Mouse (Mus musculus) stomach, embryonic 16.5 days (tissue): ENCODE measurements around the gene Tctn1. TPM values are rescaled to one million over a fixed set of nuclear protein-coding genes. Genes with fewer than 3 reads are reported as not detected.

Source experiments
- ATAC-seq: fragments of 200-750 bp; cut with Nextera tagmentation; 2 replicates; pipeline ENCODE4 v1.8.0; 2017; ENCODE audit warnings: moderate number of reproducible peaks, moderate TSS enrichment; ENCODE audit not compliant: insufficient read depth, low FRiP score
- H3K27ac ChIP-seq: fragments of 300-500 bp; sonication (generic); 2 replicates; pipeline ENCODE4 v1.5.1; 2014; ENCODE audit warnings: low read length
- H3K27me3 ChIP-seq: fragments of 300-500 bp; sonication (generic); 2 replicates; pipeline ENCODE4 v1.6.1; 2014; ENCODE audit warnings: low read length, control low read depth, mixed read lengths; ENCODE audit not compliant: control insufficient read depth, insufficient read depth
- H3K36me3 ChIP-seq: fragments of 300-500 bp; sonication (generic); 2 replicates; pipeline ENCODE4 v1.6.1; 2014; ENCODE audit warnings: low read length; ENCODE audit not compliant: control insufficient read depth, insufficient read depth
- H3K4me1 ChIP-seq: fragments of 300-500 bp; sonication (generic); 2 replicates; pipeline ENCODE4 v1.6.1; 2014; ENCODE audit warnings: low read length, control low read depth, mixed read lengths; ENCODE audit not compliant: control insufficient read depth, insufficient read depth
- H3K4me2 ChIP-seq: fragments of 300-500 bp; sonication (generic); 2 replicates; pipeline ENCODE4 v1.6.1; 2014; ENCODE audit warnings: low read depth, low read length, mixed read lengths
- H3K4me3 ChIP-seq: fragments of 300-500 bp; sonication (generic); replicated peaks from 2 replicates; pipeline ENCODE4 v1.5.1; 2014; ENCODE audit warnings: mild to moderate bottlenecking, low read length
- H3K9ac ChIP-seq: fragments of 300-500 bp; sonication (generic); 2 replicates; pipeline ENCODE4 v1.6.1; 2014; ENCODE audit warnings: low read length
- H3K9me3 ChIP-seq: fragments of 300-500 bp; sonication (generic); replicated peaks from 2 replicates; pipeline ENCODE4 v1.6.1; 2016; ENCODE audit warnings: low read length, control low read depth; ENCODE audit not compliant: control insufficient read depth
- WGBS: fragments of 180-500 bp; shearing (Covaris S2); extraction: QIAGEN DNeasy Blood & Tissue Kit; methylation state at CpG from one replicate; pipeline ENCODE4 v1.1.7; 2014; 5-methylcytosine and 5-hydroxymethylcytosine counted together
- polyA plus RNA-seq: library from polyadenylated mRNA; unstranded; fragments of >200 nt; fragmentation: Nextera tagmentation; extraction: Ambion mirVana; gene quantifications from 2 replicates; pipeline ENCODE4 v1.2.1, GENCODE M21; 2015

The Tctn1 gene
- polyA plus RNA-seq, 1 experiment from 2014 or later = 5.0 TPM

- H3K27ac ChIP-seq = no peak overlapping the region
- H3K4me2 ChIP-seq = no peak overlapping the region
- peaks cover 8% of the 10 kb centered on the region; the same call in 1 of the 2 replicates for H3K4me1 ChIP-seq
- H3K36me3 ChIP-seq = no peaks in the 10 kb centered on the region
- no peaks in the 10 kb centered on the region for H3K27me3 ChIP-seq
- no peak overlapping the region for H3K9ac ChIP-seq
- WGBS = 58% methylated on average over 7 of the region's 7 CpGs
- no peak overlapping the region for H3K4me3 ChIP-seq
- no peak for ATAC-seq
- no peaks in the 10 kb centered on the region for H3K9me3 ChIP-seq
Measured at GRCm38 (mm10) chr5:122262104-122262503, 2.2 kb downstream of the Tctn1 start.

GRCm38 (mm10) chr5:122258027-122258741 lies 6.1 kb downstream of the Tctn1 start:
- ATAC-seq = no peak
- Histone ChIP-seq H3K27ac (no peak overlapping the region), H3K27me3 (no peaks in the 10 kb centered on the region), H3K36me3 (0 out of 2 replicates have a peak, but pooled peaks cover 5% of the 10 kb centered on the region), H3K4me1 (peaks cover 3% of the 10 kb centered on the region; the same call in 1 of the 2 replicates), H3K9ac (no peak overlapping the region), H3K4me2 (no peak overlapping the region), H3K4me3 (no peak overlapping the region), H3K9me3 (no peaks in the 10 kb centered on the region)
- WGBS = 80% methylated on average over 6 of the region's 6 CpGs

DNA sequence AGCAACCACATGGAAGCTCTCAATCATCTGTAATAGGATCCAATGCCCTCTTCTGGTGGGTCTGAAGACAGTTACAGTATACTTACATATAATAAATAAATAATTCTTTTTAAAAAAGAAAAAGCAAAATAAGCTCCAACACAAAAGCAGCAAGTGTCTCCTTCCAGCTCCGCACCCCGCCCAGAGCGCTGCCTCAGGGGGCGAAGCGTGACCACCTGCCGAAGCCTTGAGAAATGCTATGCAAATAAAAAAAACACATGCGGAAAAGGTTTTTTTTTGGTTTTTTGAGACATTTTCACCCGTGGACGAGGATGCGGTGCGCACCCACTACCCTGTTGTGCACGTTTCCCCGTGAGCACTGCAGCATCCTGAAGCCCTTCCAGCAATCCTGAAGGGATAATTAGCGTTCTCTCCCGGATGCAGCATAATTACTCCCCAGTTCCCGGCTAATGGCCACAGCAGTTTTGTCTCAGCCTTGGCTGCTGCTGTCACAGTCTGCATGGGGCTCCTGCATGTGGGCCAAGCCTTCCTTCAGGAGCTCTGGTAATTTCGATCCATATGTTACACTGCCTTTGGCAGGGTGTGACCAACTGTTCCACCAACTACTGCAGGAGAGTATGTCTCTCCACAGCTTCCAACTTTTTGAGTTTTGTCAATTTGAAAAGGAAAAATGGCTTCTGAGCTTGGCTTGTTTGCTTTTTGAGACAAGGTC lies 12.2 kb downstream of the Tctn1 start:
- Histone ChIP-seq H3K27me3 (no peaks in the 10 kb centered on the region), H3K4me1 (no peaks in the 10 kb centered on the region), H3K9ac (no peak overlapping the region), H3K27ac (no peak overlapping the region), H3K4me2 (no peak overlapping the region), H3K4me3 (no peak overlapping the region), H3K9me3 (no peaks in the 10 kb centered on the region), H3K36me3 (0 out of 2 replicates have a peak, but pooled peaks cover 5% of the 10 kb centered on the region)
- no peak for ATAC-seq
- WGBS = 92% methylated on average over 17 of the region's 17 CpGs

- WGBS = 82% methylated on average over 4 of the region's 4 CpGs
- Histone ChIP-seq H3K27ac (no peak overlapping the region), H3K4me3 (no peak overlapping the region), H3K36me3 (no peaks in the 10 kb centered on the region), H3K9ac (no peak overlapping the region), H3K9me3 (no peaks in the 10 kb centered on the region), H3K4me1 (no peaks in the 10 kb centered on the region), H3K27me3 (no peaks in the 10 kb centered on the region), H3K4me2 (no peak overlapping the region)
- no peak for ATAC-seq
Measured at GRCm38 (mm10) chr5:122249281-122249680, 15.0 kb downstream of the Tctn1 start.

DNA sequence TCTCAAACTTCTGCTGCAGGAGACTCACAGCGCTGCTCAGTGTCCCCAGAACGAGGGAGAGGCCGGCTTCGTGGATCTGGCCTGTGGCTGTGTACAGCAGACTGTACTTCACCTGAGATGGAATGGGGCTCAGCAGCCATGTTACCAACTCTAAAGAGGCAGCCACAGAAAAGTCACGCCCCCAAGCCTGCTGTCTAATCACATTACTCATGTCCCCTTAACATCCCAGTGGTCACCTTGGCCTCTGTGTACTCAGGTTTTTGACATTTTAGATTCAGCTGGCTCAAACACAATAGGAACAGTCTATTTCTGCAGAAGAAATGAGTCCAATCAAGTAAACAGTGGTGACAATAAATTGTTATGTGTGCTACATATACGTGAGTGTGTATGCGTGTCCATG lies 16.3 kb downstream of the Tctn1 start:
- Histone ChIP-seq H3K36me3 (no peaks in the 10 kb centered on the region), H3K27me3 (no peaks in the 10 kb centered on the region), H3K4me2 (no peak overlapping the region), H3K4me1 (no peaks in the 10 kb centered on the region), H3K27ac (no peak overlapping the region), H3K9me3 (no peaks in the 10 kb centered on the region), H3K4me3 (no peak overlapping the region), H3K9ac (no peak overlapping the region)
- ATAC-seq = no peak
- WGBS = 93% methylated on average over 7 of the region's 7 CpGs

GRCm38 (mm10) chr5:122247529-122247928 lies 16.7 kb downstream of the Tctn1 start:
- H3K4me2 ChIP-seq = no peak overlapping the region
- H3K36me3 ChIP-seq = no peaks in the 10 kb centered on the region
- ATAC-seq = no peak
- no peaks in the 10 kb centered on the region for H3K27me3 ChIP-seq
- no peaks in the 10 kb centered on the region for H3K9me3 ChIP-seq
- no peak overlapping the region for H3K27ac ChIP-seq
- H3K4me1 ChIP-seq = no peaks in the 10 kb centered on the region
- H3K9ac ChIP-seq = no peak overlapping the region
- 84% methylated on average over 11 of the region's 11 CpGs for WGBS
- no peak overlapping the region for H3K4me3 ChIP-seq

- WGBS = 84% methylated on average over 10 of the region's 10 CpGs
- H3K4me1 ChIP-seq = no peaks in the 10 kb centered on the region
- no peaks in the 10 kb centered on the region for H3K36me3 ChIP-seq
- H3K27me3 ChIP-seq = no peaks in the 10 kb centered on the region
- no peak for ATAC-seq
- H3K9ac ChIP-seq = no peak overlapping the region
- no peak overlapping the region for H3K27ac ChIP-seq
- H3K9me3 ChIP-seq = no peaks in the 10 kb centered on the region
- H3K4me2 ChIP-seq = no peak overlapping the region
- H3K4me3 ChIP-seq = no peak overlapping the region
Measured at GRCm38 (mm10) chr5:122246547-122247167, 17.6 kb downstream of the Tctn1 start.

GRCm38 (mm10) chr5:122245186-122245585 lies 19.1 kb downstream of the Tctn1 start:
- H3K4me1 ChIP-seq = no peaks in the 10 kb centered on the region
- no peaks in the 10 kb centered on the region for H3K9me3 ChIP-seq
- H3K27me3 ChIP-seq = no peaks in the 10 kb centered on the region
- WGBS = 72% methylated on average over 3 of the region's 3 CpGs
- H3K4me2 ChIP-seq = no peak overlapping the region
- no peak overlapping the region for H3K27ac ChIP-seq
- no peak overlapping the region for H3K9ac ChIP-seq
- H3K36me3 ChIP-seq = no peaks in the 10 kb centered on the region
- no peak for ATAC-seq
- no peak overlapping the region for H3K4me3 ChIP-seq
